In genomic region chr6:101194386-101194925, GRCm38 (mm10) we compare ENCODE assay signal across 18 mouse cellular contexts.
DNase-seq lines count a peak whose midpoint lies in the region; ATAC-seq lines count a peak whose summit lies in the region.
"Had no signal": no experiment of that assay in that cellular context is flagged by ENCODE, and none has a peak within 500 bp of the region (broad histone marks: within the 10 kb centered on the region; RNA-seq: fewer than 3 reads in every experiment).

No protein-coding gene starts in this region.

- no peak overlapping the region for H3K27ac ChIP-seq in forebrain, embryonic 14.5 days (ENCODE audit: low read depth, low read length)
- H3K27ac ChIP-seq in forebrain, embryonic 16.5 days (ENCODE audit: low read length), result no peak overlapping the region
- H3K27ac ChIP-seq in neural tube, embryonic 12.5 days, result no peak overlapping the region
- H3K27ac ChIP-seq in midbrain, embryonic 14.5 days (replicated peaks; ENCODE audit: low read depth, low read length), result no peak overlapping the region
- H3K27ac ChIP-seq: embryonic facial prominence, embryonic 13.5 days had no signal

- no peaks in the 10 kb centered on the region for H3K27me3 ChIP-seq in forebrain, embryonic 14.5 days (replicated peaks; ENCODE audit: control insufficient read depth, insufficient read depth, low read length)
- no peaks in the 10 kb centered on the region for H3K27me3 ChIP-seq in forebrain, embryonic 16.5 days (replicated peaks; ENCODE audit: control insufficient read depth, insufficient read depth, low read length)
- no peaks in the 10 kb centered on the region for H3K27me3 ChIP-seq in neural tube, embryonic 12.5 days (replicated peaks)
- no peaks in the 10 kb centered on the region for H3K27me3 ChIP-seq in midbrain, embryonic 14.5 days (ENCODE audit: control insufficient read depth, insufficient read depth, low read length)
- H3K27me3 ChIP-seq: embryonic facial prominence, embryonic 13.5 days had no signal

- no peak for ATAC-seq in forebrain, embryonic 14.5 days
- no peak for ATAC-seq in forebrain, embryonic 16.5 days
- ATAC-seq in neural tube, embryonic 12.5 days (ENCODE audit: low FRiP score, low read depth), result no peak
- ATAC-seq in midbrain, embryonic 14.5 days (ENCODE audit: low FRiP score, low TSS enrichment), result no peak
- no peak for ATAC-seq in frontal cortex, adult (ENCODE audit: low TSS enrichment)
- ATAC-seq: intestine, embryonic 16.5 days had no signal

- H3K4me3 ChIP-seq in forebrain, embryonic 14.5 days (ENCODE audit: low read depth, low read length), result no peak overlapping the region
- no peak overlapping the region for H3K4me3 ChIP-seq in forebrain, embryonic 16.5 days (replicated peaks; ENCODE audit: low read length)
- no peak overlapping the region for H3K4me3 ChIP-seq in neural tube, embryonic 12.5 days
- H3K4me3 ChIP-seq in midbrain, embryonic 14.5 days (replicated peaks; ENCODE audit: low read depth, low read length), result no peak overlapping the region
- H3K4me3 ChIP-seq: embryonic facial prominence, embryonic 13.5 days had no signal

- no peak overlapping the region for H3K4me2 ChIP-seq in forebrain, embryonic 14.5 days (ENCODE audit: low read length)
- H3K4me2 ChIP-seq in forebrain, embryonic 16.5 days (ENCODE audit: low read length), result no peak overlapping the region
- H3K4me2 ChIP-seq in neural tube, embryonic 12.5 days (replicated peaks), result peak overlapping the region; percentile 38
- H3K4me2 ChIP-seq in midbrain, embryonic 14.5 days (ENCODE audit: low read length), result peak overlapping the region; percentile 3
- H3K4me2 ChIP-seq: embryonic facial prominence, embryonic 13.5 days; heart, embryonic 11.5 days had no signal

- no peaks in the 10 kb centered on the region for H3K9me3 ChIP-seq in forebrain, embryonic 14.5 days (replicated peaks; ENCODE audit: control insufficient read depth, low read length)
- H3K9me3 ChIP-seq in forebrain, embryonic 16.5 days (ENCODE audit: control insufficient read depth, low read length), result no peaks in the 10 kb centered on the region
- no peaks in the 10 kb centered on the region for H3K9me3 ChIP-seq in neural tube, embryonic 12.5 days
- no peaks in the 10 kb centered on the region for H3K9me3 ChIP-seq in midbrain, embryonic 14.5 days (ENCODE audit: control insufficient read depth, low read length)
- H3K9me3 ChIP-seq: embryonic facial prominence, embryonic 13.5 days had no signal

- H3K9ac ChIP-seq in forebrain, embryonic 14.5 days (ENCODE audit: low read length), result no peak overlapping the region
- no peak overlapping the region; the same call in 1 of the 2 replicates for H3K9ac ChIP-seq in forebrain, embryonic 16.5 days (replicated peaks; ENCODE audit: low read depth, low read length)
- no peak overlapping the region for H3K9ac ChIP-seq in neural tube, embryonic 12.5 days
- H3K9ac ChIP-seq in midbrain, embryonic 14.5 days (replicated peaks; ENCODE audit: low read length), result no peak overlapping the region
- H3K9ac ChIP-seq: embryonic facial prominence, embryonic 13.5 days had no signal

- H3K36me3 ChIP-seq in forebrain, embryonic 14.5 days (ENCODE audit: control insufficient read depth, insufficient read depth, low read length), result no peaks in the 10 kb centered on the region
- no peaks in the 10 kb centered on the region for H3K36me3 ChIP-seq in forebrain, embryonic 16.5 days (ENCODE audit: control insufficient read depth, insufficient read depth)
- peaks cover 2% of the 10 kb centered on the region; the same call in 1 of the 2 replicates for H3K36me3 ChIP-seq in neural tube, embryonic 12.5 days
- H3K36me3 ChIP-seq in midbrain, embryonic 14.5 days (ENCODE audit: control insufficient read depth, insufficient read depth, low read length), result no peaks in the 10 kb centered on the region

- WGBS in forebrain, embryonic 14.5 days, result 18% methylated on average over 8 of the region's 8 CpGs
- 9% methylated on average over 8 of the region's 8 CpGs for WGBS in forebrain, embryonic 16.5 days
- 35% methylated on average over 8 of the region's 8 CpGs for whole genome bisulfite sequencing in neural tube, embryonic 12.5 days
- 52% methylated on average over 8 of the region's 8 CpGs for WGBS in midbrain, embryonic 14.5 days

- DNase-seq in forebrain, embryonic 14.5 days (ENCODE audit: low spot score), result peak; percentile 29
- no peak for DNase-seq in neural tube, embryonic 10.5 days (ENCODE audit: extremely low spot score, low spot score)
- no peak for DNase-seq in midbrain, embryonic 14.5 days
- peak; percentile 78 for DNase-seq in retina, postnatal 1 day
- DNase-seq in adrenal gland, postnatal 4 days (ENCODE audit: low spot score in 2 of 2), result no peak
- DNase-seq: adrenal gland, adult 8-10 months; cerebellum, adult 18-20 months; heart, postnatal 14 days; kidney, postnatal 25 days; lung, adult 18-20 months; spleen, adult 18-20 months; thymus, adult 18-20 months had no signal

- peaks cover 12% of the 10 kb centered on the region for H3K4me1 ChIP-seq in forebrain, embryonic 14.5 days (ENCODE audit: control insufficient read depth, insufficient read depth, low read length)
- peaks cover 15% of the 10 kb centered on the region for H3K4me1 ChIP-seq in forebrain, embryonic 16.5 days (replicated peaks; ENCODE audit: control insufficient read depth, insufficient read depth, low read length)
- H3K4me1 ChIP-seq in neural tube, embryonic 12.5 days, result peaks cover 44% of the 10 kb centered on the region
- peaks cover 19% of the 10 kb centered on the region; the same call in 1 of the 2 replicates for H3K4me1 ChIP-seq in midbrain, embryonic 14.5 days (ENCODE audit: control insufficient read depth, insufficient read depth, low read length)

Comparison
In these comparisons a context has a peak if more than half of its experiments do, and no peak if none do; other contexts are left out.
1. DNase-seq: peak in forebrain, embryonic 14.5 days (single experiment) and retina, postnatal 1 day (single experiment); none in neural tube, embryonic 10.5 days (single experiment), midbrain, embryonic 14.5 days (single experiment) and adrenal gland, postnatal 4 days (0 of 2).
2. H3K4me2 ChIP-seq: peak in neural tube, embryonic 12.5 days (single experiment) and midbrain, embryonic 14.5 days (single experiment); none in forebrain, embryonic 14.5 days (single experiment) and forebrain, embryonic 16.5 days (single experiment).